Mouse (Mus musculus) liver, adult 2 months (tissue): ENCODE results near the gene Wdr5b.

Experiments
- CTCF ChIP-seq: fragments of 200-500 bp; IDR thresholded peaks from 2 replicates; pipeline ENCODE4 v1.5.1; 2011; ENCODE audit warnings: low read depth, low read length, control low read depth
- POLR2A ChIP-seq: fragments of 200-500 bp; IDR thresholded peaks from 2 replicates; pipeline ENCODE4 v1.6.1; 2011; ENCODE audit warnings: low read length, control low read depth; ENCODE audit not compliant: insufficient read depth; ENCODE audit errors: extremely low read depth

- TF ChIP-seq POLR2A (no peak), CTCF (no peak)
These were observed 30.1 kb downstream of the Wdr5b start for GRCm38 (mm10) chr16:36071071-36071449.
